Mouse (Mus musculus) midbrain, embryonic 10.5 days (tissue): Measurements from ENCODE around the gene Nkx2-2. TPM values are rescaled to one million over a fixed set of nuclear protein-coding genes. Genes with fewer than 3 reads are reported as not detected.

Source experiments
- DNase-seq: peaks from one replicate; pipeline ENCODE4 v3.0.0-alpha.2; 2017; ENCODE audit warnings: low spot score
- H3K27ac ChIP-seq: fragments of 300-500 bp; sonication (generic); replicated peaks from 2 replicates; pipeline ENCODE4 v1.5.1; 2016; ENCODE audit warnings: mild to moderate bottlenecking
- H3K27me3 ChIP-seq: fragments of 300-500 bp; sonication (generic); 2 replicates; pipeline ENCODE4 v1.6.1; 2016; ENCODE audit warnings: low read depth, mild to moderate bottlenecking; ENCODE audit not compliant: poor library complexity, severe bottlenecking
- H3K36me3 ChIP-seq: fragments of 300-500 bp; sonication (generic); 2 replicates; pipeline ENCODE4 v1.6.1; 2016; ENCODE audit warnings: mild to moderate bottlenecking, moderate library complexity
- H3K4me1 ChIP-seq: fragments of 300-500 bp; sonication (generic); 2 replicates; pipeline ENCODE4 v1.6.1; 2016
- H3K4me3 ChIP-seq: fragments of 300-500 bp; sonication (generic); 2 replicates; pipeline ENCODE4 v1.5.1; 2016; ENCODE audit warnings: mild to moderate bottlenecking, moderate library complexity
- H3K9me3 ChIP-seq: fragments of 300-500 bp; sonication (generic); replicated peaks from 2 replicates; pipeline ENCODE4 v1.6.1; 2016; ENCODE audit warnings: mild to moderate bottlenecking
- WGBS: fragments of 180-500 bp; shearing (Covaris S2); methylation state at CpG from one replicate; pipeline ENCODE4 v1.1.7; 2016; 5-methylcytosine and 5-hydroxymethylcytosine counted together
- polyA plus RNA-seq: library from polyadenylated mRNA; unstranded; fragments of >200 nt; fragmentation: Nextera tagmentation; extraction: Ambion mirVana; gene quantifications from 2 replicates; pipeline ENCODE4 v1.2.1, GENCODE M21; 2016

The Nkx2-2 gene
- polyA plus RNA-seq: 9.2 and 11.2 TPM in 2 replicates

GRCm38 (mm10) chr2:147193271-147194255, at the start of gene Nkx2-2:
Gene Nkx2-2, minus strand, starts transcription at chr2:147194243.
- under 1% methylated on average over 54 of the region's 54 CpGs for WGBS
- Histone ChIP-seq H3K4me1 (peaks cover 55% of the 10 kb centered on the region), H3K27me3 (peaks cover 100% of the 10 kb centered on the region), H3K27ac (peak within 1 kb of the TSS; percentile 78), H3K9me3 (no peaks in the 10 kb centered on the region), H3K4me3 (peak within 1 kb of the TSS; percentile 59), H3K36me3 (no peaks in the 10 kb centered on the region)
- DNase-seq: peak; percentile 63

GRCm38 (mm10) chr2:147235707-147236290, 41.8 kb upstream of the Nkx2-2 start:
- H3K4me1 ChIP-seq: peaks cover 13% of the 10 kb centered on the region
- peak overlapping the region; percentile 15; the same call in 1 of the 2 replicates for H3K27ac ChIP-seq
- DNase-seq: no peak
- no peak overlapping the region for H3K4me3 ChIP-seq
- no peaks in the 10 kb centered on the region; the same call in 1 of the 2 replicates for H3K27me3 ChIP-seq
- H3K36me3 ChIP-seq: no peaks in the 10 kb centered on the region
- H3K9me3 ChIP-seq: peaks cover 4% of the 10 kb centered on the region; the same call in 1 of the 2 replicates
- WGBS: 79% methylated on average over 25 of the region's 25 CpGs

- 87% methylated on average over 5 of the region's 5 CpGs for WGBS
- no peak overlapping the region for H3K27ac ChIP-seq
- no peak for DNase-seq
- no peaks in the 10 kb centered on the region for H3K36me3 ChIP-seq
- H3K4me3 ChIP-seq: no peak overlapping the region
- no peaks in the 10 kb centered on the region for H3K27me3 ChIP-seq
- H3K4me1 ChIP-seq: peaks cover 8% of the 10 kb centered on the region
- peaks cover 4% of the 10 kb centered on the region; the same call in 1 of the 2 replicates for H3K9me3 ChIP-seq
Measured at GRCm38 (mm10) chr2:147231175-147231574, 37.1 kb upstream of the Nkx2-2 start.

GRCm38 (mm10) chr2:147205076-147205615, 11.1 kb upstream of the Nkx2-2 start:
- WGBS: 32% methylated on average over 4 of the region's 4 CpGs
- H3K36me3 ChIP-seq: no peaks in the 10 kb centered on the region
- DNase-seq: no peak
- no peaks in the 10 kb centered on the region; the same call in 1 of the 2 replicates for H3K4me1 ChIP-seq
- H3K27ac ChIP-seq: no peak overlapping the region
- no peaks in the 10 kb centered on the region for H3K9me3 ChIP-seq
- peaks cover 27% of the 10 kb centered on the region; the same call in 1 of the 2 replicates for H3K27me3 ChIP-seq
- no peak overlapping the region for H3K4me3 ChIP-seq

GRCm38 (mm10) chr2:147194711-147195615, 920 bp upstream of the Nkx2-2 start:
- DNase-seq: peak; percentile 64
- H3K27me3 ChIP-seq: peaks cover 100% of the 10 kb centered on the region
- no peaks in the 10 kb centered on the region for H3K9me3 ChIP-seq
- H3K4me3 ChIP-seq: peak overlapping the region; percentile 59
- H3K27ac ChIP-seq: peak overlapping the region; percentile 78
- H3K36me3 ChIP-seq: no peaks in the 10 kb centered on the region
- under 1% methylated on average over 70 of the region's 71 CpGs for WGBS
- peaks cover 41% of the 10 kb centered on the region for H3K4me1 ChIP-seq

- H3K27me3 ChIP-seq: peaks cover 100% of the 10 kb centered on the region
- peak overlapping the region; percentile 59 for H3K4me3 ChIP-seq
- H3K4me1 ChIP-seq: peaks cover 63% of the 10 kb centered on the region
- DNase-seq: no peak
- H3K27ac ChIP-seq: no peak overlapping the region
- H3K36me3 ChIP-seq: no peaks in the 10 kb centered on the region
- no peaks in the 10 kb centered on the region for H3K9me3 ChIP-seq
- WGBS: 1% methylated on average over 13 of the region's 13 CpGs
Measured at GRCm38 (mm10) chr2:147192731-147193130, 1.3 kb downstream of the Nkx2-2 start.

GRCm38 (mm10) chr2:147190316-147191021, 3.6 kb downstream of the Nkx2-2 start:
- Histone ChIP-seq H3K27me3 (peaks cover 100% of the 10 kb centered on the region), H3K4me1 (peaks cover 85% of the 10 kb centered on the region), H3K27ac (peak overlapping the region; percentile 75), H3K4me3 (peak overlapping the region; percentile 59), H3K9me3 (no peaks in the 10 kb centered on the region), H3K36me3 (no peaks in the 10 kb centered on the region)
- under 1% methylated on average over 27 of the region's 27 CpGs for WGBS
- DNase-seq: peak; percentile 32

- no peaks in the 10 kb centered on the region for H3K9me3 ChIP-seq
- no peaks in the 10 kb centered on the region for H3K36me3 ChIP-seq
- WGBS: under 1% methylated on average over 28 of the region's 28 CpGs
- peaks cover 80% of the 10 kb centered on the region for H3K4me1 ChIP-seq
- H3K27ac ChIP-seq: peak overlapping the region; percentile 75
- peaks cover 100% of the 10 kb centered on the region for H3K27me3 ChIP-seq
- peak; percentile 57 for DNase-seq
- H3K4me3 ChIP-seq: peak overlapping the region; percentile 59
Measured at GRCm38 (mm10) chr2:147189546-147190315, 4.3 kb downstream of the Nkx2-2 start.

- peak; percentile 53 for DNase-seq
- Histone ChIP-seq H3K27ac (peak overlapping the region; percentile 75), H3K9me3 (no peaks in the 10 kb centered on the region), H3K4me1 (peaks cover 80% of the 10 kb centered on the region), H3K4me3 (peak overlapping the region; percentile 59), H3K36me3 (no peaks in the 10 kb centered on the region), H3K27me3 (peaks cover 100% of the 10 kb centered on the region)
- WGBS: under 1% methylated on average over 11 of the region's 11 CpGs
Measured at GRCm38 (mm10) chr2:147188871-147189545, 5.0 kb downstream of the Nkx2-2 start.

GRCm38 (mm10) chr2:147188074-147188700, 5.9 kb downstream of the Nkx2-2 start:
- Histone ChIP-seq H3K36me3 (no peaks in the 10 kb centered on the region), H3K4me3 (peak overlapping the region; percentile 53), H3K27ac (peak overlapping the region; percentile 85), H3K27me3 (peaks cover 100% of the 10 kb centered on the region), H3K4me1 (peaks cover 79% of the 10 kb centered on the region), H3K9me3 (no peaks in the 10 kb centered on the region)
- under 1% methylated on average over 28 of the region's 28 CpGs for WGBS
- peak; percentile 90 for DNase-seq
